Mouse (Mus musculus): ENCODE data around the gene Ocrl. TPM values are rescaled to one million over a fixed set of nuclear protein-coding genes. Genes with fewer than 3 reads are reported as not detected.

Gene Ocrl
- polyA plus RNA-seq, 1 experiment: 46.6 TPM

- DNase-seq (ENCODE audit: low read depth): peak; percentile 82
- TF ChIP-seq CTCF (IDR thresholded peaks at IDR 0.05; ENCODE audit: borderline replicate concordance, extremely low read depth, insufficient read depth, insufficient read length): peak; percentile 62; the same call in 1 of the 2 replicates
- no peak for TF ChIP-seq POLR2A (IDR thresholded peaks at IDR 0.05; ENCODE audit: borderline replicate concordance, extremely low read depth, insufficient read depth, insufficient read length, poor library complexity, severe bottlenecking)
Observed at GRCm38 (mm10) chrX:47985000-47985619, 72.9 kb downstream of the Ocrl start.

GRCm38 (mm10) chrX:47988024-47988423 lies 75.8 kb downstream of the Ocrl start:
- no peak for DNase-seq (ENCODE audit: low read depth)

GRCm38 (mm10) chrX:47992606-47993005 lies 80.4 kb downstream of the Ocrl start:
- peak; percentile 79; the same call in 1 of the 2 replicates for TF ChIP-seq CTCF (IDR thresholded peaks at IDR 0.05; ENCODE audit: borderline replicate concordance, extremely low read depth, insufficient read depth, insufficient read length)
- no peak for TF ChIP-seq POLR2A (IDR thresholded peaks at IDR 0.05; ENCODE audit: borderline replicate concordance, extremely low read depth, insufficient read depth, insufficient read length, poor library complexity, severe bottlenecking)
- peak; percentile 76 for DNase-seq (ENCODE audit: low read depth)

More at GRCm38 (mm10) chrX:47988024-47988423, 75.8 kb downstream of the Ocrl start:
- TF ChIP-seq POLR2A (IDR thresholded peaks at IDR 0.05; ENCODE audit: borderline replicate concordance, extremely low read depth, insufficient read depth, insufficient read length, poor library complexity, severe bottlenecking) (no peak), CTCF (IDR thresholded peaks at IDR 0.05; ENCODE audit: borderline replicate concordance, extremely low read depth, insufficient read depth, insufficient read length) (no peak)

- TF ChIP-seq POLR2A (IDR thresholded peaks at IDR 0.05; ENCODE audit: borderline replicate concordance, extremely low read depth, insufficient read depth, insufficient read length, poor library complexity, severe bottlenecking): no peak
- DNase-seq (ENCODE audit: low read depth): no peak
Observed at GRCm38 (mm10) chrX:47998412-47998811, 86.2 kb downstream of the Ocrl start.

- no peak for DNase-seq (ENCODE audit: low read depth)
- TF ChIP-seq CTCF (IDR thresholded peaks at IDR 0.05; ENCODE audit: borderline replicate concordance, extremely low read depth, insufficient read depth, insufficient read length) (no peak), POLR2A (IDR thresholded peaks at IDR 0.05; ENCODE audit: borderline replicate concordance, extremely low read depth, insufficient read depth, insufficient read length, poor library complexity, severe bottlenecking) (no peak)
Observed at GRCm38 (mm10) chrX:48001151-48001550, 89.0 kb downstream of the Ocrl start.

- DNase-seq (ENCODE audit: low read depth): no peak
- TF ChIP-seq POLR2A (IDR thresholded peaks at IDR 0.05; ENCODE audit: borderline replicate concordance, extremely low read depth, insufficient read depth, insufficient read length, poor library complexity, severe bottlenecking): no peak
- no peak for TF ChIP-seq CTCF (IDR thresholded peaks at IDR 0.05; ENCODE audit: borderline replicate concordance, extremely low read depth, insufficient read depth, insufficient read length)
Observed at GRCm38 (mm10) chrX:48004786-48005185, 92.6 kb downstream of the Ocrl start.

GRCm38 (mm10) chrX:48006062-48006461 lies 93.9 kb downstream of the Ocrl start:
- peak; percentile 22 for DNase-seq (ENCODE audit: low read depth)
- no peak for TF ChIP-seq POLR2A (IDR thresholded peaks at IDR 0.05; ENCODE audit: borderline replicate concordance, extremely low read depth, insufficient read depth, insufficient read length, poor library complexity, severe bottlenecking)
- TF ChIP-seq CTCF (IDR thresholded peaks at IDR 0.05; ENCODE audit: borderline replicate concordance, extremely low read depth, insufficient read depth, insufficient read length): no peak

- TF ChIP-seq CTCF (IDR thresholded peaks at IDR 0.05; ENCODE audit: borderline replicate concordance, extremely low read depth, insufficient read depth, insufficient read length): no peak
- TF ChIP-seq POLR2A (IDR thresholded peaks at IDR 0.05; ENCODE audit: borderline replicate concordance, extremely low read depth, insufficient read depth, insufficient read length, poor library complexity, severe bottlenecking): no peak
- DNase-seq (ENCODE audit: low read depth): no peak
Observed at GRCm38 (mm10) chrX:48011656-48012055, 99.5 kb downstream of the Ocrl start.

Other genes with a start within 250 kb of the Ocrl start
- 14.0 and 21.2 TPM in 2 replicates for gene Smarca1, start 19.4 kb upstream of the Ocrl start, polyA plus RNA-seq (2012; rRNA removed)
- gene Apln, start 122.5 kb downstream of the Ocrl start, polyA plus RNA-seq (2012; rRNA removed): 5.3 and 6.8 TPM in 2 replicates
- 0.53 and 0.90 TPM in 2 replicates for gene Xpnpep2, start 196.3 kb downstream of the Ocrl start, polyA plus RNA-seq (2012; rRNA removed)
- 0.83 and 1.0 TPM in 2 replicates for gene Sash3, start 234.0 kb downstream of the Ocrl start, polyA plus RNA-seq (2012; rRNA removed)